Mouse (Mus musculus): ENCODE measurements at regions not wholly inside any gene's neighbourhood (a gene's known extent, or its start where the extent isn't known, plus 50 kb on each side); places are given as distances from the start of the nearest gene placed in this dataset.

GRCm38 (mm10) chr17:45340851-45341250 is 92.7 kb downstream of the Cdc5l start:
- TF ChIP-seq CTCF (IDR thresholded peaks at IDR 0.05; ENCODE audit: control insufficient read depth, insufficient read depth, low read length) (no peak), POLR2A (IDR thresholded peaks at IDR 0.05; ENCODE audit: borderline replicate concordance, control insufficient read depth, low read depth, low read length) (no peak)

Data from bone marrow, adult 2 months (tissue).